Mouse (Mus musculus): ENCODE results near the gene Slc38a4.

- no peak for TF ChIP-seq CTCF (IDR thresholded peaks at IDR 0.05)
- no peak for TF ChIP-seq EP300 (IDR thresholded peaks at IDR 0.05)
Observed at GRCm38 (mm10) chr15:96973370-96973769, 82.4 kb downstream of the Slc38a4 start.
